Mouse (Mus musculus): ENCODE data around the gene Eif4a2.

Eif4a2 gene

DNA sequence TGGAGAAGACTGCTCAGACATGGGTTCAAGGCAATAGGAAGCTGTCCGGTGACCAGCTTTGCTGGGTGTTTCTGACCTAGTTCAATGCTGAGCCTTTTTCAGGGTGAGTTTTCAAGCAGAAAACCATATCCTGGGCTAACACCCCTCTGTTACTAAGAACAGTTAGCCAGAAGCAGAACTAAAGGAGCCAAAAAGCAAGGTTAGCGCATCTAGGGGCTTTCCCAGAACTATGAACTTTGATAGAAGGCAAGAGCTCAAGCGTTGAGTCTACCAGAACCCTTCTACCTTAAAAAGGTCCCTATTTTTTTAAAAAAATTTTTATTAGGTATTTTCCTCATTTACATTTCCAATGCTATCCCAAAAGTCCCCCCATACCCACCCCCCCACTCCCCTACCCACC lies 33.7 kb downstream of the Eif4a2 start:
- DNase-seq (ENCODE audit: low spot score in 2 of 2): no peak

DNA sequence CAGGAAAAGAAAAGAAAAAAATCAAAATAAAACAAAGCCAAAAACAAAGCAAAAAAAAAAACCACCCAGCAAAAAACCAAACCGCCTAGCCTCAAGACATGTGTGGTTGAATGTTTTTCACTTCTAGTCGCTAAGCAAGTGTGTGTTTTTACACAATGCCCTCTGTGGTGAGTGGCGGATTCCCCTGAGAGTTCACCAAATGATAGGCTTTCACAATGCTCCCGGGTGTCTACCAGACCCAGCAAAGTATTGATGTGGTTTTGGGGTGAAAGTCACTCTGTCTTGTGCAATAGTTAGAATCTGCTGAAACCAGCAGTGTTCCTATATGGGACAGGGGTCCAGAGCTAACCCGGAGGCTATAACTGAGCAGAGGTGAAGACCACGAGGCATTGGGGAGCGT lies 37.1 kb downstream of the Eif4a2 start:
- no peak for DNase-seq (ENCODE audit: low spot score in 2 of 2)

DNA sequence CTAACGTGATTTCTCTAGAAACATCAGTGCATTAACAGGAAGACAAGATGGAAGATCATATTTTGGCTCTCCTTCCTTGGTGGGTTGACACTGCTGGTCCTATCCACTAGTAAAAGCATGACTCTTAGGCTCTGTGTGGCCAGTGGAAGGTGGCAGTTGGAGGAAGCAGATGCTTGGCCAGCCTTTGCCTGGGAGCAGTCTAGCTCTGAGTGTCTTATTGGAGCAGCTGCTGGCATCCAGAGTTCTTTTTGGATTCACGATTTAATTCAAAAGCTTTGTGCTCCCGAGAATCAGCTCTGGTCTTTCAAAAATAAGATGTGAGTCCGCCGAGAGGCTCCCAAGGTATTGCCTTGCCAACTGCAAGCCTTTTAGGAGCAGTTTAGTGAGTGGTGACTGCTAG lies 38.0 kb downstream of the Eif4a2 start:
- DNase-seq (ENCODE audit: low spot score in 2 of 2): no peak

DNA sequence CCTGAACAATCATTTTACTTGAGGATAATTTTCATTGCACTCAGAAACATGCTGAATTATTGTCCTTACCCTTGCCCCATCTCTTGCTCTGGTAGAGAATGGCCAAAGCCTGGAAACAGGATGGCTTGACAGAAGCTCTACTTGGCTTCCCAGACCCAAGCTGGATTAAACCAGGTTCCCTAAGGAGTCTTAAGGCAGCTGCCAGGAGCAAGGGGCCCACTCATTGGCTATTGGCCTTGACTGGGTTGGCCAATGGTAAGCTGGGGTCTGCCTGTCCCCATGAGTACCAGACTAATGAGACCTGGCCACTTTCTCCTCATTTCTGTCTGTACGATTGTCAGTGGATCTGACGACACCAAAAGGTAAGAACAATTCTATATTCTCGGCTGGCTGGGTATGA lies 39.0 kb downstream of the Eif4a2 start, which contains the start of gene Adipoq:
TSS of gene Adipoq (plus strand) at position 257 of the 400 bp plus-strand sequence.
- no peak for DNase-seq (ENCODE audit: low spot score in 2 of 2)

DNA sequence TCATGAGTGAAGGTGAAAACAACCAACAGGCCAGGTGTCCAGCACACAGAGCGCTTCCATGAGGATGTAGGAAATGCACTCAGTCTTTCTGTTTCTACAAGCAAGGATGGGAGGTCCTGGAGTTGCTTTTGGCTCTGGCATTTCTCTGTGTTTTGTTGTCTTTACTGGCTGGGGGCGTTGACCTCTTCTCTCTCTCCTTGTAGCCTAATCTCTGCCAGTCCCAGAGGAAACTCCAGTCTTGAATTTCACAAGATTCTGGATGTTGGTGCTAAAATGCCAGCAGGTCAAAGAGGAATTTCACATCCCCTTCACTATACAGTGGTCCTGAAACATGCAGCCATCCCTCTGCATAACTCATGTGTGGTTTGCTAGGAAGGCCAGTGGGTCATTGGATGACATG lies 41.7 kb downstream of the Eif4a2 start:
- no peak for DNase-seq (ENCODE audit: low spot score in 2 of 2)

DNA sequence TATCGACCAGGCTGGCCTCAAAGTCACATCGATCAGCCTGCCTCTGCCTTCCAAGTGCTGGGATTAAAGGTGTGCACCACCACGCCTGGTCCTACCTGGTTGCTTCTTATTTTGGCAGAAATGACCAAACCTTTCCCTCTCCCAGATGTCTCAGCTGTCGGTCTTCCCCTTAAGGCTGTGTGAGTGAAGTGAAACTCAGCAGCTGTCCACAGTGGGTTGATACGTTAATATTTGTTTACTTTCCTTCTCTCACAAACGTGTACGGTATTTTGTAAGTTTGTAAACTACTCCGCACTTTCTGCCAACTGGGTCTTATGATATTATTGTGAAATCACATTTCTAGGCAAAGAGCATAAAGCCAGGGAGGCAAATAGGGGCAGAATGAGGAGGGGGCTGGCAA lies 42.2 kb downstream of the Eif4a2 start:
- no peak for DNase-seq (ENCODE audit: low spot score in 2 of 2)

DNA sequence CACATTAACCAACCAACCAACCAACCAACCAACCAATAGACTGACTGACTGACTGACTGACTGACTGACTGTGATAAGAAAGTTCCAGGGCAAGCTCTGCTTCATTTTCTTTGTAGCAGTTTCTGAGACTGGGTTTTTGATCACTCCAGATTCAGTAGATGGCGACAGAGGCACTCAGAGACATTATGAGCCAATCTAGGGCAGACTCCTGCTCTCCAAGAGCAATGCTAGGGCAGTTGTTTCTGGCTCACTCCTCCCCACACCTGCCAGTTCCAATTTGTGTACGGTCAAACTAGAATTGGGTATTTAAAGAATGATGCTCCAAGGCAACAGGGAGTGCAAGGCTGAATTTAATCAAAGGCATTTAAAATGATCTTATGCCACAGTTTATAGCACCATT lies 44.2 kb downstream of the Eif4a2 start:
- DNase-seq (ENCODE audit: low spot score in 2 of 2): no peak

DNA sequence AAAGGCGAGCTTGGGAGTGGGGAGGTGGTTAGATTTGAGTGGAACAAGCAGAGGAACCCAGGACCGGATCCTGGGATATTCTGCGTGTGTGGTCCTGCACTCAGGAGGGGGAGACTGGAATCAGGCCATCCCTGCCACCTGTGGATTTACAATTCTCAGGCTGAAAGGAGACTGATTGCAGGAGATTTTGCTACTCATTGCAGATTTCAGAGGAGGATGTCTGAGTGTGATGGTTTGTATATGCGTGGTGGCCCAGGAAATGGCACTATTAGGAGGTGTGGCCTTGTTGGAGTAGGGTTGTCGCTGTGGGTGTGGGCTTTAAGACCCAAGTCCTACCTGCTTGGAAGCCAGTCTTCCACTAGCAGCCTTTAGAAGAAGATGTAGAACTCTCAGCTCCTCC lies 47.0 kb downstream of the Eif4a2 start:
- DNase-seq (ENCODE audit: low spot score in 2 of 2): no peak

DNA sequence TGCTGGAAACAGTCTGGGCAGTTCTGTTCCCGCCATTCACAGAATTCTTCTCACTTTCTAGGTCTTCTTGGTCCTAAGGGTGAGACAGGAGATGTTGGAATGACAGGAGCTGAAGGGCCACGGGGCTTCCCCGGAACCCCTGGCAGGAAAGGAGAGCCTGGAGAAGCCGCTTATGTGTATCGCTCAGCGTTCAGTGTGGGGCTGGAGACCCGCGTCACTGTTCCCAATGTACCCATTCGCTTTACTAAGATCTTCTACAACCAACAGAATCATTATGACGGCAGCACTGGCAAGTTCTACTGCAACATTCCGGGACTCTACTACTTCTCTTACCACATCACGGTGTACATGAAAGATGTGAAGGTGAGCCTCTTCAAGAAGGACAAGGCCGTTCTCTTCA lies 49.8 kb downstream of the Eif4a2 start:
- DNase-seq (ENCODE audit: low spot score in 2 of 2): no peak

DNA sequence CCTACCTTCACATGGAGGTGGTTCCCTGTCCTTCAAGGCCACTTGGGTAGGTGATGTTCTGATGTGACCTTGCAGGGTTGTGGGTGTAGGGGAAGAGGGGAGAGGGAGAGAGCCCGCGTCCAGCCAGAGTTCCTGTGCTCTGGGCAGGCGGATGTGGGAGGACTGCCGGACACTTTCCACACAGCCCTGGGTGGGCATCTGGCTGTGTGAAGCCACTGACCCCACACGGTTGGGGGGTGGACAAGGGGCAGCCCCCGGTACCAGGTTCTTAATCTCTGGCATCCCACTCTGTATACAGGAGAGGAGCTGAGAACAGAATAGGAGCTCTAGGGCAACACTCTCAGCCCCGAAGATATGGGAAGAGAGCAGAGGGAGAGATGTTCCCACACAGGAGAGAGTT lies 51.0 kb downstream of the Eif4a2 start:
- DNase-seq (ENCODE audit: low spot score in 2 of 2): no peak

DNA sequence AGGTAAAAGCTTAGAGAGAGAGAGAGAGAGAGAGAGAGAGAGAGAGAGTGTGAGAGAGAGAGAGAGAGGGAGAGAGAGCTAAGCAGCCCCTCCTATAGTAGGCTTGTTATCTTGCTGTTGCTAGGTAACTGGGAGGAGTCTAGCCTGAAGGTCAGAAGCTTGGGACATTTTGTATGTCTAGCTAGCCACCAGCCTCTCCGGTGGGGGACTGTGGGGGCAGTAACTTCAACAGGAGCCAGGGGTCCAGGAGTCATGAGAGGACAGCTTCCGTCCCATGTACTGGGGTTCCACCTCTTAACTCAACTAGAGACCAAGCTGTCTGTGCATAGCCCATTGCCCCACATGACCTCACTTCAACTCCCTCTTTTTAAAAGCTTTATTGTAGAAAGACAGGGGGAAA lies 51.7 kb downstream of the Eif4a2 start:
- DNase-seq (ENCODE audit: low spot score in 2 of 2): no peak

DNA sequence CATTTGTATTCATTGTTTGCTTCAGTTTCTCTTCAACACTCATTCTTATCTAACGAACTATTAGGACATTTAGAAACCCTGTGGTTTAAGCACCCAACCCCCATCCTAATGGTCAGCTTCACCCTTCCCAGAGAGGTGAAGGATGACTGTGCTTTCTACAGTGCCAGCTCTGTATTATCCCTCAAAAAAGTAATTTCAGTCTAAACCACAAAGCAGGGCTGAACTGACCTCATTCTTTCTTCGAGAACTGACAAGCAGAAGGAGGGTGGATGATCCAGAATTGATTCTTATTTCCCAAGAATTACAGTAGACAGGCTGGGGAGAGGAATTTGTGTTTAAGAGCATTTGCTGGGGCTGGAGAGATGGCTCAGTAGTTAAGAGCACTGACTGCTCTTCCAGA lies 52.5 kb downstream of the Eif4a2 start:
- no peak for DNase-seq (ENCODE audit: low spot score in 2 of 2)

DNA sequence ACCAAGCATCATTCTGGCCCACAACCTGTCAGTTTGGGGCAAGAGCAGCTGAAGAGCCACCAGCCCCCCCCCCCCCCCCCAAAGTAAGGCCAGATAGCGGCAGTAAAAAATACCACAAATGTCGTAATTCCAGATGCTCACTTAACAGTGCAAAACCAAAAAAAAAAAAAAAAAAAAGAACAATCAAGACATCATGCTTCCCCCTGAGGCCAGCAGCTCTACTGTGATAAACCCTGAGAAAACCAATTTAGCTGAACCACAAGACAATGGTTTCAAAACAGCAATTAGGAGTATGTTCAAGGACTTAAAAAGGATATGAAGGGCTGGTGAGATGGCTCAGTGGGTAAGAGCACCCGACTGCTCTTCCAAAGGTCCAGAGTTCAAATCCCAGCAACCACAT lies 54.9 kb downstream of the Eif4a2 start:
- no peak for DNase-seq (ENCODE audit: low spot score in 2 of 2)
